Mouse (Mus musculus) embryonic facial prominence, embryonic 14.5 days (tissue): Measurements from ENCODE around the gene Ipo8. TPM values are rescaled to one million over a fixed set of nuclear protein-coding genes. Genes with fewer than 3 reads are reported as not detected.

ENCODE experiments used
- polyA plus RNA-seq: library from polyadenylated mRNA; unstranded; fragments of >200 nt; fragmentation: Nextera tagmentation; extraction: Ambion mirVana; gene quantifications from 2 replicates; pipeline ENCODE4 v1.2.1, GENCODE M21; 2014

Ipo8 gene
- polyA plus RNA-seq, 1 experiment from 2014 or later: 16.9 TPM

Other genes starting within 250 kb of the Ipo8 start
- 10.1 TPM in 2 replicates for gene Caprin2, start 64.8 kb upstream of the Ipo8 start, polyA plus RNA-seq
- gene Sinhcaf, start 115.0 kb upstream of the Ipo8 start, polyA plus RNA-seq: 62.4 and 72.0 TPM in 2 replicates